9 mouse cellular contexts compared by ENCODE assay signal in genomic region chr1:134741433-134741832, GRCm38 (mm10).
DNase-seq lines count a peak whose midpoint lies in the region; ATAC-seq and TF ChIP-seq lines count a peak whose summit lies in the region.
"Had no signal": no experiment of that assay in that cellular context is flagged by ENCODE, and none has a peak within 500 bp of the region (broad histone marks: within the 10 kb centered on the region; RNA-seq: fewer than 3 reads in every experiment).

No protein-coding gene starts in this region.

- no peak overlapping the region for H3K9ac ChIP-seq in heart, adult 2 months (ENCODE audit: low read depth, low read length)
- H3K9ac ChIP-seq in intestine, embryonic 16.5 days (ENCODE audit: low read depth, low read length), result no peak overlapping the region
- H3K9ac ChIP-seq: midbrain, embryonic 15.5 days had no signal

- DNase-seq in heart, adult 2 months, result no peak
- no peak for DNase-seq in heart, adult 18-20 months
- no peak for DNase-seq in testis, postnatal 14 days (ENCODE audit: low spot score)
- peak; percentile 19 for DNase-seq in thymus, postnatal 25 days
- DNase-seq in urinary bladder, postnatal 10 days (ENCODE audit: low spot score), result no peak
- no peak for DNase-seq in adrenal gland, postnatal 4 days (ENCODE audit: low spot score in 2 of 2)

- no peaks in the 10 kb centered on the region for H3K79me2 ChIP-seq in heart, adult 2 months (replicated peaks; ENCODE audit: control insufficient read depth, insufficient read depth, low read length)

- intact Hi-C loops in heart, adult 2 months (cut with DNase I), result no loop called here

- H3K9me3 ChIP-seq in intestine, embryonic 16.5 days (ENCODE audit: control insufficient read depth, low read length), result no peaks in the 10 kb centered on the region
- H3K9me3 ChIP-seq: midbrain, embryonic 15.5 days had no signal

- peak; percentile 26; the same call in 1 of the 2 replicates for ATAC-seq in intestine, embryonic 16.5 days
- ATAC-seq: midbrain, embryonic 15.5 days had no signal

- no peaks in the 10 kb centered on the region; the same call in 1 of the 2 replicates for H3K4me1 ChIP-seq in heart, adult 2 months (ENCODE audit: control insufficient read depth, insufficient read depth, low read length)
- no peaks in the 10 kb centered on the region for H3K4me1 ChIP-seq in testis, adult 2 months (ENCODE audit: control insufficient read depth, insufficient read depth, low read length)
- H3K4me1 ChIP-seq in intestine, embryonic 16.5 days (ENCODE audit: control insufficient read depth, insufficient read depth, low read length), result peaks cover 6% of the 10 kb centered on the region
- H3K4me1 ChIP-seq: midbrain, embryonic 15.5 days had no signal

- H3K27ac ChIP-seq in heart, adult 2 months, result no peak overlapping the region
- H3K27ac ChIP-seq in testis, adult 2 months (ENCODE audit: control insufficient read depth, insufficient read depth, low read depth, low read length), result no peak overlapping the region
- H3K27ac ChIP-seq in intestine, embryonic 16.5 days (ENCODE audit: low read length), result no peak overlapping the region
- H3K27ac ChIP-seq: midbrain, embryonic 15.5 days had no signal

- no peak for TF ChIP-seq POLR2A in heart, adult 2 months (IDR thresholded peaks at IDR 0.05; ENCODE audit: insufficient read depth, low read depth, low read length)
- no peak for TF ChIP-seq POLR2A in testis, adult 2 months (IDR thresholded peaks at IDR 0.05; ENCODE audit: control insufficient read depth, low read depth, low read length)

- H3K4me3 ChIP-seq in heart, adult 2 months, result no peak overlapping the region
- H3K4me3 ChIP-seq in testis, adult 2 months (ENCODE audit: control insufficient read depth, low read depth, low read length), result no peak overlapping the region
- H3K4me3 ChIP-seq in intestine, embryonic 16.5 days (ENCODE audit: low read length), result no peak overlapping the region
- H3K4me3 ChIP-seq: midbrain, embryonic 15.5 days had no signal

- no peak for TF ChIP-seq EP300 in heart, adult 2 months (IDR thresholded peaks at IDR 0.05; ENCODE audit: insufficient read depth, low read depth, low read length)

- H3K36me3 ChIP-seq in heart, adult 2 months (ENCODE audit: control insufficient read depth, insufficient read depth, low read length), result no peaks in the 10 kb centered on the region
- H3K36me3 ChIP-seq in testis, adult 2 months (ENCODE audit: control insufficient read depth, insufficient read depth, low read length), result no peaks in the 10 kb centered on the region
- H3K36me3 ChIP-seq in intestine, embryonic 16.5 days (ENCODE audit: control insufficient read depth, insufficient read depth, low read length), result no peaks in the 10 kb centered on the region
- H3K36me3 ChIP-seq: midbrain, embryonic 15.5 days had no signal

- H3K4me2 ChIP-seq in intestine, embryonic 16.5 days (ENCODE audit: low read depth, low read length), result no peak overlapping the region
- H3K4me2 ChIP-seq: midbrain, embryonic 15.5 days had no signal

- 73% methylated on average over 5 of the region's 6 CpGs for WGBS in heart, adult 2 months
- WGBS in intestine, embryonic 16.5 days, result 74% methylated on average over 6 of the region's 6 CpGs

- H3K27me3 ChIP-seq in heart, adult 2 months (ENCODE audit: control insufficient read depth, insufficient read depth, low read length), result no peaks in the 10 kb centered on the region
- no peaks in the 10 kb centered on the region for H3K27me3 ChIP-seq in testis, adult 2 months (ENCODE audit: control insufficient read depth, insufficient read depth, low read length)
- H3K27me3 ChIP-seq in intestine, embryonic 16.5 days (replicated peaks; ENCODE audit: control insufficient read depth, insufficient read depth, low read length), result peaks cover under 1% of the 10 kb centered on the region; the same call in 1 of the 2 replicates
- H3K27me3 ChIP-seq: midbrain, embryonic 15.5 days had no signal

- peak; percentile 6; the same call in 1 of the 2 replicates for TF ChIP-seq CTCF in heart, adult 2 months (IDR thresholded peaks at IDR 0.05)
- TF ChIP-seq CTCF in testis, adult 2 months (IDR thresholded peaks at IDR 0.05; ENCODE audit: control insufficient read depth, insufficient read depth, insufficient replicate concordance, low read depth, low read length), result peak; percentile 35; the same call in 1 of the 2 replicates
